21 mouse cellular contexts compared by ENCODE assay signal in genomic region chr9:31089541-31089940, GRCm38 (mm10). TPM values are rescaled to one million over a fixed set of nuclear protein-coding genes. Genes with fewer than 3 reads are reported as not detected.
A peak's percentile ranks its signal among the peaks of the same experiment; 100 is the strongest.
DNase-seq lines count a peak whose midpoint lies in the region; ATAC-seq and TF ChIP-seq lines count a peak whose summit lies in the region.
"Had no signal": no experiment of that assay in that cellular context is flagged by ENCODE, and none has a peak within 500 bp of the region (broad histone marks: within the 10 kb centered on the region; RNA-seq: fewer than 3 reads in every experiment).

No protein-coding gene starts in this region.

- no peak for ATAC-seq in intestine, embryonic 14.5 days (replicated peaks; ENCODE audit: low FRiP score, low TSS enrichment, low read depth)
- ATAC-seq in intestine, postnatal 0 days, result no peak
- no peak for ATAC-seq in midbrain, embryonic 16.5 days
- ATAC-seq: forebrain, embryonic 14.5 days had no signal

- no peak overlapping the region for H3K9ac ChIP-seq in intestine, embryonic 14.5 days (ENCODE audit: low read length)
- no peak overlapping the region for H3K9ac ChIP-seq in intestine, postnatal 0 days (ENCODE audit: low read depth, low read length)
- H3K9ac ChIP-seq in midbrain, embryonic 16.5 days (ENCODE audit: low read depth, low read length), result no peak overlapping the region
- H3K9ac ChIP-seq: embryonic facial prominence, embryonic 13.5 days; embryonic facial prominence, embryonic 15.5 days; forebrain, embryonic 12.5 days had no signal

- H3K4me1 ChIP-seq in intestine, embryonic 14.5 days (replicated peaks; ENCODE audit: control insufficient read depth, insufficient read depth, low read length), result no peaks in the 10 kb centered on the region
- H3K4me1 ChIP-seq in intestine, postnatal 0 days (replicated peaks; ENCODE audit: control insufficient read depth, insufficient read depth, low read length), result no peaks in the 10 kb centered on the region
- peaks cover 4% of the 10 kb centered on the region; the same call in 1 of the 2 replicates for H3K4me1 ChIP-seq in limb, embryonic 10.5 days
- no peaks in the 10 kb centered on the region for H3K4me1 ChIP-seq in midbrain, embryonic 16.5 days (ENCODE audit: control insufficient read depth, insufficient read depth, low read length)

- no peak overlapping the region for H3K4me2 ChIP-seq in intestine, embryonic 14.5 days (ENCODE audit: low read length)
- no peak overlapping the region for H3K4me2 ChIP-seq in intestine, postnatal 0 days (replicated peaks; ENCODE audit: low read depth)
- H3K4me2 ChIP-seq in midbrain, embryonic 16.5 days (ENCODE audit: low read length), result no peak overlapping the region
- H3K4me2 ChIP-seq: embryonic facial prominence, embryonic 13.5 days; embryonic facial prominence, embryonic 15.5 days; forebrain, embryonic 12.5 days had no signal

- H3K9me3 ChIP-seq in intestine, embryonic 14.5 days (ENCODE audit: control insufficient read depth, low read length), result no peaks in the 10 kb centered on the region
- H3K9me3 ChIP-seq in intestine, postnatal 0 days (ENCODE audit: control insufficient read depth), result no peaks in the 10 kb centered on the region
- H3K9me3 ChIP-seq in limb, embryonic 10.5 days (replicated peaks), result no peaks in the 10 kb centered on the region
- H3K9me3 ChIP-seq in midbrain, embryonic 16.5 days (replicated peaks; ENCODE audit: control insufficient read depth, low read length, poor library complexity, severe bottlenecking), result no peaks in the 10 kb centered on the region
- H3K9me3 ChIP-seq: embryonic facial prominence, embryonic 13.5 days; embryonic facial prominence, embryonic 15.5 days; forebrain, embryonic 10.5 days; forebrain, embryonic 12.5 days had no signal

- H3K27ac ChIP-seq in intestine, embryonic 14.5 days (ENCODE audit: low read depth), result no peak overlapping the region
- no peak overlapping the region for H3K27ac ChIP-seq in intestine, postnatal 0 days (ENCODE audit: low read depth, low read length)
- H3K27ac ChIP-seq in limb, embryonic 10.5 days, result no peak overlapping the region
- no peak overlapping the region for H3K27ac ChIP-seq in midbrain, embryonic 16.5 days (ENCODE audit: low read length)
- H3K27ac ChIP-seq: embryonic facial prominence, embryonic 13.5 days; embryonic facial prominence, embryonic 15.5 days; forebrain, embryonic 10.5 days; forebrain, embryonic 12.5 days had no signal

- H3K27me3 ChIP-seq in intestine, embryonic 14.5 days (replicated peaks; ENCODE audit: control insufficient read depth, insufficient read depth, low read length), result no peaks in the 10 kb centered on the region
- H3K27me3 ChIP-seq in intestine, postnatal 0 days (replicated peaks; ENCODE audit: control insufficient read depth, insufficient read depth, low read length), result no peaks in the 10 kb centered on the region
- H3K27me3 ChIP-seq in limb, embryonic 10.5 days (ENCODE audit: low read depth, poor library complexity, severe bottlenecking), result 0 out of 2 replicates have a peak, but pooled peaks cover 8% of the 10 kb centered on the region
- H3K27me3 ChIP-seq in midbrain, embryonic 16.5 days (ENCODE audit: control insufficient read depth, insufficient read depth, low read depth, low read length), result no peaks in the 10 kb centered on the region
- H3K27me3 ChIP-seq: embryonic facial prominence, embryonic 13.5 days; embryonic facial prominence, embryonic 15.5 days had no signal

- 84% methylated on average over 9 of the region's 9 CpGs for WGBS in intestine, embryonic 14.5 days
- 91% methylated on average over 9 of the region's 9 CpGs for WGBS in intestine, postnatal 0 days
- WGBS in limb, embryonic 10.5 days, result 87% methylated on average over 9 of the region's 9 CpGs
- WGBS in midbrain, embryonic 16.5 days, result 81% methylated on average over 9 of the region's 9 CpGs

- DNase-seq in intestine, embryonic 14.5 days (ENCODE audit: low spot score), result peak; percentile 32
- DNase-seq in spleen, postnatal 4 days (ENCODE audit: low spot score in 2 of 2), result peak; percentile 7 to 53
- DNase-seq in spleen, postnatal 10 days (ENCODE audit: low spot score in 2 of 2), result no peak
- DNase-seq in urinary bladder, postnatal 25 days (ENCODE audit: low spot score), result peak; percentile 2
- no peak for DNase-seq in urinary bladder, postnatal 10 days (ENCODE audit: low spot score)
- DNase-seq in limb, embryonic 10.5 days (ENCODE audit: low spot score), result peak; percentile 22
- DNase-seq: adrenal gland, postnatal 25 days; cerebellum, adult 11 months; cerebellum, adult 8-10 months; cerebellum, adult 9-11 months; cerebellum, postnatal 14 days; cerebellum, postnatal 36 days; embryo, embryonic 11 days had no signal

- H3K36me3 ChIP-seq in intestine, embryonic 14.5 days (ENCODE audit: control insufficient read depth, insufficient read depth, low read length), result no peaks in the 10 kb centered on the region
- H3K36me3 ChIP-seq in intestine, postnatal 0 days (ENCODE audit: control insufficient read depth, insufficient read depth), result peaks cover 13% of the 10 kb centered on the region
- no peaks in the 10 kb centered on the region for H3K36me3 ChIP-seq in limb, embryonic 10.5 days
- H3K36me3 ChIP-seq in midbrain, embryonic 16.5 days (ENCODE audit: control insufficient read depth, insufficient read depth, low read length), result no peaks in the 10 kb centered on the region
- H3K36me3 ChIP-seq: embryonic facial prominence, embryonic 13.5 days; embryonic facial prominence, embryonic 15.5 days; forebrain, embryonic 10.5 days; forebrain, embryonic 12.5 days had no signal

- TF ChIP-seq CTCF in intestine, postnatal 0 days (IDR thresholded peaks at IDR 0.05; ENCODE audit: low read depth), result no peak

- H3K4me3 ChIP-seq in intestine, embryonic 14.5 days (ENCODE audit: low read depth, low read length), result no peak overlapping the region
- H3K4me3 ChIP-seq in intestine, postnatal 0 days (ENCODE audit: low read depth, low read length), result no peak overlapping the region
- no peak overlapping the region for H3K4me3 ChIP-seq in limb, embryonic 10.5 days
- H3K4me3 ChIP-seq in midbrain, embryonic 16.5 days (ENCODE audit: low read depth, low read length), result no peak overlapping the region
- H3K4me3 ChIP-seq: embryonic facial prominence, embryonic 13.5 days; embryonic facial prominence, embryonic 15.5 days; erythroblast, embryonic 14.5 days; forebrain, embryonic 10.5 days; forebrain, embryonic 12.5 days had no signal

RNA-seq across cellular contexts. Expression of gene St14, which starts 42.1 kb away (rescaled TPM):
- polyA plus RNA-seq in intestine, embryonic 14.5 days (2014; fragmentation: Nextera tagmentation; extraction: Ambion mirVana), result 55.7 and 60.8 TPM in 2 replicates
- 58.6 and 63.4 TPM in 2 replicates for polyA plus RNA-seq in intestine, postnatal 0 days (2015; fragmentation: Nextera tagmentation; extraction: Ambion mirVana)
- 11.3 and 13.2 TPM in 2 replicates for polyA plus RNA-seq in limb, embryonic 10.5 days (2016; fragmentation: Nextera tagmentation; extraction: Ambion mirVana)
- 0.96 and 1.3 TPM in 2 replicates for polyA plus RNA-seq in midbrain, embryonic 16.5 days (2015; fragmentation: Nextera tagmentation; extraction: Ambion mirVana)

RNA-seq across cellular contexts. Expression of gene Zbtb44, which starts 59.1 kb away (rescaled TPM):
- 8.5 and 10.2 TPM in 2 replicates for polyA plus RNA-seq in intestine, embryonic 14.5 days (2014; fragmentation: Nextera tagmentation; extraction: Ambion mirVana)
- 5.4 and 6.7 TPM in 2 replicates for polyA plus RNA-seq in intestine, postnatal 0 days (2015; fragmentation: Nextera tagmentation; extraction: Ambion mirVana)
- 4.8 and 5.6 TPM in 2 replicates for polyA plus RNA-seq in limb, embryonic 10.5 days (2016; fragmentation: Nextera tagmentation; extraction: Ambion mirVana)
- 3.6 and 4.1 TPM in 2 replicates for polyA plus RNA-seq in midbrain, embryonic 16.5 days (2015; fragmentation: Nextera tagmentation; extraction: Ambion mirVana)

Comparison
In these comparisons a context has a peak if more than half of its experiments do, and no peak if none do; other contexts are left out.
1. DNase-seq: peak in intestine, embryonic 14.5 days (single experiment), spleen, postnatal 4 days (2 of 2), urinary bladder, postnatal 25 days (single experiment) and limb, embryonic 10.5 days (single experiment); none in spleen, postnatal 10 days (0 of 2) and urinary bladder, postnatal 10 days (single experiment).